Mouse (Mus musculus) erythroblast, adult 5-6 weeks (primary cell): ENCODE measurements around the gene Svs4. TPM values are rescaled to one million over a fixed set of nuclear protein-coding genes. Genes with fewer than 3 reads are reported as not detected.
"Not testable (repeated sequence)": the region's sequence is repeated elsewhere in the genome, so short reads cannot be mapped to it uniquely, and the experiment has no call there.

Source experiments
- ATAC-seq: replicated peaks from 2 replicates; pipeline ENCODE4 v1.8.0; 2016; ENCODE audit warnings: moderate number of reproducible peaks, mild to moderate bottlenecking, moderate TSS enrichment, inconsistent platforms; ENCODE audit not compliant: poor library complexity, low FRiP score, severe bottlenecking
- total RNA-seq, 2 experiments: library from RNA; stranded (forward) in 1 of 2; stranded (reverse) in 1 of 2; fragments of 150-400 nt in 1 of 2; fragments of 200-764, 138-1000 nt in 1 of 2; gene quantifications; 2 replicates each; pipeline versions ENCODE4 v1.2.3 to v1.2.4; 2015 to 2017; ENCODE audit warnings: low replicate concordance in 2 of 2

The Svs4 gene
- total RNA-seq (2015; ENCODE audit: low replicate concordance) (not detected in 2 replicates), total RNA-seq (2017; ENCODE audit: low replicate concordance) (not detected in 2 replicates)

DNA sequence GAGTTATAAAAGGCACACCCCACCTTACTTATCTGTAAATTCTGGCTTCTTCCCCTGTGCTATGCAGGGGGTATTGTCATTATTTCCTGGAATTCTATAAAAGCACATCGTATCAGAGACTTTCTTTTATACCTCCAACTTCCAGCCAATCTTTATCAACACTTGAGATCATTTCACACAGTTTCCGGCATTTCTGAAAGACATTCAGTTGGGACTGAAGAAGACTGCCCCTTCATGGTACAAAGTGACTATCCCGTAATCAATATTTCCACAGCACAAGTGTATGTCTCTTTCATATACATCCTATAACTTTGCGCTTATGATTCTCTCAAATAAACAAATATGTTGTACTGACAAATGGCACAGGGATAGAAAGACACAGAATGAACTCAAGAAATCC, at the start of gene Svs4:
TSS of gene Svs4 (minus strand) at position 101 of the 400 bp plus-strand sequence.
- no peak for ATAC-seq

DNA sequence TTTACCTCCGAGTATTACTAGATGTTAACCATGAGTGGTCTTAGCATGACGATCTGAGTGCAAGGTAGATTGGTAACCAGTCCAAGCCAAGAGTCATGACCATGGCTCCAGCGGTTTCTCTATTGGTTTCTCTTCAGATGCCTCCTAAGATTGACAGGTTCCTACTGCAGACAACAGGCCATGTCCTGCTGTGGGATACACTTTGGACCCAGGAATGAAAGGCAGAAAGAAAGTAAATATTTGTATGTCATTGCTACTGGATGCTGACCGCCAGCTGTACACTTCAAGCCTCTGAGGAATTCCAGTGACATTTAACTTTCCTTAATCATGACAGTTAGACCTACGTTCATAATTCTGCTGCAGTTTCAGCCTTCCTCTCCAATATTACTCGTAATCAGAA, 42.7 kb upstream of the Svs4 start:
- no peak for ATAC-seq

- not testable (repeated sequence) for ATAC-seq
Measured at GRCm38 (mm10) chr2:164316451-164316850, 38.2 kb upstream of the Svs4 start, which contains the start of gene Svs6. Gene Svs6, plus strand, starts transcription at chr2:164316751.

DNA sequence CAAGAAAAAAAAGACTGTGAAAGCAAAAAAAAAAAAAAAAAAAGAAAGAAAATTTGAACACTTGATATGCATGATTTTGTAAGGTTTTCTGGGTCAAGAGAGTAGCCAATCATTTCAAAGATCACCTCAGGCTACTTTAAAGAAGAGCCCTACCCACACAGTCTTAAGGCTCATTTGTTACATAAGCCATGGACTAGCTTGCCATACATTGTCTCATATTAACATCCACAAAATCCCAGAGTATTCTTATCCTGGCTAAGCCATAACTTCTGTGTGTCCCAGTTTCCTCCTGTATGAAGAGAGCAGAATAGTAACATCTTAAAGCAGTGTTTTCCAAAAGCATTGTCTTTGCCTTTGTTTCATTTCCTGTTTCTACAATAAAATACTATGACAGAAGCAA, 37.2 kb upstream of the Svs4 start:
- not testable (repeated sequence) for ATAC-seq

GRCm38 (mm10) chr2:164312599-164312998, 34.3 kb upstream of the Svs4 start:
- ATAC-seq, result no peak

DNA sequence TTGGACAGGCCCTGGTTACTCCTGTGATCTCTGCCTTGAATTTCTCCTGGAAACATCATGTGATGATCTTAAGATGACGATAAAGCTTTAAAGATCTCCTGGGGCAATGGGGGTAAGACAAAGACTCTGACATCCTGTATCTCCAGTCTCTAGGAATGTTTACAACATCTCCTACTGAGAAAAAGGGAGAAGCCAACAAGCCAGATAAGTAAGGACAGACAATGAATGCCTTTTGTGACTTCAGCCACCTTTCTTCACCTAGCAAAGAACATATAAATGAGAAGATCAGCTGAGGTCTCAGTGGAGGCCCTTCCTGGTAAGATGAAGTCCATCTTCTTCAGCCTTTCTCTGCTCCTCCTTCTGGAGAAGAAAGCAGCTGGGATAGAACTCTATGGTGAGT, 10.7 kb upstream of the Svs4 start, which contains the start of gene Svs3a:
TSS of gene Svs3a (plus strand) at position 301 of the 400 bp plus-strand sequence.
- not testable (repeated sequence) for ATAC-seq

DNA sequence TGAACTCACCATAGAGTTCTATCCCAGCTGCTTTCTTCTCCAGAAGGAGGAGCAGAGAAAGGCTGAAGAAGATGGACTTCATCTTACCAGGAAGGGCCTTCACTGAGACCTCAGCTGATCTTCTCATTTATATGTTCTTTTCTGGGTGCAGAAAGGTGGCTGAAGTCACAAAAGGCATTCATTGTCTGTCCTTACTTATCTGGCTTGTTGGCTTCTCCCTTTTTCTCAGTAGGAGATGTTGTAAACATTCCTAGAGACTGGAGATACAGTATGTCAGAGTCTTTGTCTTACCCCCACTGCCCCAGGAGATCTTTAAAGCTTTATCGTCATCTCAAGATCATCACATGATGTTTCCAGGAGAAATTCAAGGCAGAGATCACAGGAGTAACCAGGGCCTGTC, 21.7 kb downstream of the Svs4 start, which contains the start of gene Svs3b:
TSS of gene Svs3b (minus strand) at position 101 of the 400 bp plus-strand sequence.
- ATAC-seq, result not testable (repeated sequence)

DNA sequence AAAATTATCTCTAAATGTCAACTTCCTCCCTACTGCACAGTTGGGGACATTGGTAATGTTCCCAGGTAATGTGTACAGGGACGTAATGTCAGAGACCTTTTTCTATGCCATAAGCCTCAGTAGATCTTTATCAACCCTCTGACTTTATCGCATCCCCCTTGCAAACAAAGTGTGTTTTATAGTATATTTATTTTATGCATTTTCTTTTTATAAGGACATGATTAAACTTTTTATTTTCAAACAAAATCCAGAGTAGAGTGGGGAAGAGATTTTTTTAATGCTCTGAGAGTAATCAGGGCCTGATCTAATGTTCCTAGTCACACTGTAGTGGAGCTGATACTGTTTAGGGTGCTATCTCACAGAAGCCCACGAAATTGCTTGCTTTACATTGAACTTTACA, 39.9 kb downstream of the Svs4 start, which contains the start of gene Svs2:
TSS of gene Svs2 (minus strand) at position 101 of the 400 bp plus-strand sequence.
- no peak for ATAC-seq

GRCm38 (mm10) chr2:164232671-164233070, 45.6 kb downstream of the Svs4 start:
- ATAC-seq, result no peak

DNA sequence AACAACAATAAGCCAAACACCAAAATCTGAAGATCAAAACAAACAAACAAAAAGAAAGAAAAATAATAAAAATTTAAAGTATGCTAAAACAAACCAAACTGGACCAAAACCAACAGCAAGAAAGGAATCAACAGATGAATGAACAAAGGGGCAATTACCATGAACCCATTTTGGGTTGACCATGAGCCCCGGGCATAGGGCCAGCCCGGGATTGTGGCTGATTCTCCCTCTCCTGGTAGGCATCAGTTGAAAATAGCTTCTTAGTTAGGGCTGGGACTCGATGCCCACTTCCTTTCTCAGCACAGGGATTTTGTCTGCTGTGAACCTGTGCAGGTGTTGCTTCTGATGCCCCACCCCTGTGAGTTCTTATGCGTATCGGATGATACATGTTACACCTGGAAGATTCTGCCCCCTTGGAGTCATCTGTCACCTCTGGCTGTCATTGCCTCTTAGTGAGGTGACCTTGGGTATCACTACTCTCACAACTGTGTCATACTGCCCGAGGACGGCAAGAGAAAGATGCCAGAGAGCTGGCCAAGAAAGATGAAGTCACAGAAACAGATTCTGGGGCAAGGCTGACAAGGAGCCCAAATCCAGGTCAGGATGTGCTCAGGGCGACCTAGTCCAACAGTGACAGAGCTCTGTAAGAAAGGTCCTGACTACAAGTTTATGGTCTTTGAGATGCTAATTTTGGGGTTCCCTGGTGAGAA, 49.7 kb downstream of the Svs4 start:
- no peak for ATAC-seq

Other genes starting within 250 kb of the Svs4 start
- 47.9 and 74.0 TPM in 2 replicates for gene Stk4, start 208.1 kb downstream of the Svs4 start, total RNA-seq (2015; ENCODE audit: low replicate concordance)
- gene Stk4, start 208.1 kb downstream of the Svs4 start, total RNA-seq (2017; ENCODE audit: low replicate concordance), result 52.4 and 55.6 TPM in 2 replicates
- gene Tomm34, start 207.3 kb downstream of the Svs4 start, total RNA-seq (2015; ENCODE audit: low replicate concordance), result 11.5 and 16.7 TPM in 2 replicates
- 9.8 and 17.5 TPM in 2 replicates for gene Tomm34, start 207.3 kb downstream of the Svs4 start, total RNA-seq (2017; ENCODE audit: low replicate concordance)
- not detected in 2 replicates for gene Kcns1, start 107.3 kb downstream of the Svs4 start, total RNA-seq (2015; ENCODE audit: low replicate concordance)
- not detected in 2 replicates for gene Kcns1, start 107.3 kb downstream of the Svs4 start, total RNA-seq (2017; ENCODE audit: low replicate concordance)
- gene Wfdc5, start 95.7 kb downstream of the Svs4 start, total RNA-seq (2015; ENCODE audit: low replicate concordance), result not detected in 2 replicates
- gene Wfdc5, start 95.7 kb downstream of the Svs4 start, total RNA-seq (2017; ENCODE audit: low replicate concordance), result not detected in 2 replicates
- gene Wfdc12, start 87.9 kb downstream of the Svs4 start, total RNA-seq (2015; ENCODE audit: low replicate concordance), result not detected in 2 replicates
- gene Wfdc12, start 87.9 kb downstream of the Svs4 start, total RNA-seq (2017; ENCODE audit: low replicate concordance), result not detected in 2 replicates
- gene Wfdc15a, start 78.3 kb downstream of the Svs4 start, total RNA-seq (2015; ENCODE audit: low replicate concordance), result not detected in 2 replicates
- not detected in 2 replicates for gene Wfdc15a, start 78.3 kb downstream of the Svs4 start, total RNA-seq (2017; ENCODE audit: low replicate concordance)
- not detected in 2 replicates for gene Wfdc15b, start 56.8 kb downstream of the Svs4 start, total RNA-seq (2015; ENCODE audit: low replicate concordance)
- not detected in 2 replicates for gene Wfdc15b, start 56.8 kb downstream of the Svs4 start, total RNA-seq (2017; ENCODE audit: low replicate concordance)
- gene Svs2, start 40.0 kb downstream of the Svs4 start, total RNA-seq (2015; ENCODE audit: low replicate concordance), result not detected in 2 replicates
- gene Svs2, start 40.0 kb downstream of the Svs4 start, total RNA-seq (2017; ENCODE audit: low replicate concordance), result not detected in 2 replicates
- gene Svs3b, start 21.8 kb downstream of the Svs4 start, total RNA-seq (2015; ENCODE audit: low replicate concordance), result not detected in 2 replicates
- not detected in 2 replicates for gene Svs3b, start 21.8 kb downstream of the Svs4 start, total RNA-seq (2017; ENCODE audit: low replicate concordance)
- gene Svs3a, start 10.8 kb upstream of the Svs4 start, total RNA-seq (2015; ENCODE audit: low replicate concordance), result not detected in 2 replicates
- not detected in 2 replicates for gene Svs3a, start 10.8 kb upstream of the Svs4 start, total RNA-seq (2017; ENCODE audit: low replicate concordance)
- not detected in 2 replicates for gene Svs6, start 38.3 kb upstream of the Svs4 start, total RNA-seq (2015; ENCODE audit: low replicate concordance)
- not detected in 2 replicates for gene Svs6, start 38.3 kb upstream of the Svs4 start, total RNA-seq (2017; ENCODE audit: low replicate concordance)
- not detected in 2 replicates for gene Svs5, start 54.3 kb upstream of the Svs4 start, total RNA-seq (2015; ENCODE audit: low replicate concordance)
- gene Svs5, start 54.3 kb upstream of the Svs4 start, total RNA-seq (2017; ENCODE audit: low replicate concordance), result not detected in 2 replicates
- gene Slpi, start 110.6 kb upstream of the Svs4 start, total RNA-seq (2015; ENCODE audit: low replicate concordance), result 78.0 and 99.7 TPM in 2 replicates
- gene Slpi, start 110.6 kb upstream of the Svs4 start, total RNA-seq (2017; ENCODE audit: low replicate concordance), result 6.9 and 12.7 TPM in 2 replicates
- not detected in 2 replicates for gene Rbpjl, start 124.7 kb upstream of the Svs4 start, total RNA-seq (2015; ENCODE audit: low replicate concordance)
- gene Rbpjl, start 124.7 kb upstream of the Svs4 start, total RNA-seq (2017; ENCODE audit: low replicate concordance), result not detected in 2 replicates
- gene Matn4, start 126.7 kb upstream of the Svs4 start, total RNA-seq (2015; ENCODE audit: low replicate concordance), result not detected in 2 replicates
- gene Matn4, start 126.7 kb upstream of the Svs4 start, total RNA-seq (2017; ENCODE audit: low replicate concordance), result not detected in 2 replicates
- 0.38 and 0.42 TPM in 2 replicates for gene Sdc4, start 165.4 kb upstream of the Svs4 start, total RNA-seq (2015; ENCODE audit: low replicate concordance)
- 0.09 and 0.98 TPM in 2 replicates for gene Sdc4, start 165.4 kb upstream of the Svs4 start, total RNA-seq (2017; ENCODE audit: low replicate concordance)
- gene Sys1, start 178.5 kb upstream of the Svs4 start, total RNA-seq (2015; ENCODE audit: low replicate concordance), result 7.1 and 9.8 TPM in 2 replicates
- gene Sys1, start 178.5 kb upstream of the Svs4 start, total RNA-seq (2017; ENCODE audit: low replicate concordance), result 3.7 and 17.0 TPM in 2 replicates
- gene Gm20458, start 182.5 kb upstream of the Svs4 start, total RNA-seq (2015; ENCODE audit: low replicate concordance), result not detected in 2 replicates
- not detected in 2 replicates for gene Gm20458, start 182.5 kb upstream of the Svs4 start, total RNA-seq (2017; ENCODE audit: low replicate concordance)
- gene Trp53tg5, start 195.3 kb upstream of the Svs4 start, total RNA-seq (2015; ENCODE audit: low replicate concordance), result not detected in 2 replicates
- not detected in 2 replicates for gene Trp53tg5, start 195.3 kb upstream of the Svs4 start, total RNA-seq (2017; ENCODE audit: low replicate concordance)
- 2.1 TPM in 1 of 2 replicates, not detected in the other for gene Dbndd2, start 207.6 kb upstream of the Svs4 start, total RNA-seq (2015; ENCODE audit: low replicate concordance)
- gene Dbndd2, start 207.6 kb upstream of the Svs4 start, total RNA-seq (2017; ENCODE audit: low replicate concordance), result 0.84 and 3.9 TPM in 2 replicates
- 13.6 and 17.1 TPM in 2 replicates for gene Pigt, start 219.1 kb upstream of the Svs4 start, total RNA-seq (2015; ENCODE audit: low replicate concordance)
- 7.0 and 8.6 TPM in 2 replicates for gene Pigt, start 219.1 kb upstream of the Svs4 start, total RNA-seq (2017; ENCODE audit: low replicate concordance)